Mouse (Mus musculus) liver, embryonic 12.5 days (tissue): Measurements from ENCODE around the gene Snx25. TPM values are rescaled to one million over a fixed set of nuclear protein-coding genes. Genes with fewer than 3 reads are reported as not detected.

Source experiments
- ATAC-seq: fragments of 200-750 bp; cut with Nextera tagmentation; 2 replicates; pipeline ENCODE4 v1.8.0; 2017; ENCODE audit warnings: moderate number of reproducible peaks, mild to moderate bottlenecking, moderate library complexity
- H3K27ac ChIP-seq: fragments of 300-500 bp; sonication (generic); 2 replicates; pipeline ENCODE4 v1.5.1; 2016; ENCODE audit warnings: mild to moderate bottlenecking
- H3K27me3 ChIP-seq: fragments of 300-500 bp; sonication (generic); replicated peaks from 2 replicates; pipeline ENCODE4 v1.6.1; 2016; ENCODE audit warnings: mild to moderate bottlenecking, moderate library complexity
- H3K36me3 ChIP-seq: fragments of 300-500 bp; sonication (generic); 2 replicates; pipeline ENCODE4 v1.6.1; 2016; ENCODE audit warnings: mild to moderate bottlenecking, moderate library complexity
- H3K4me1 ChIP-seq: fragments of 300-500 bp; sonication (generic); 2 replicates; pipeline ENCODE4 v1.6.1; 2016
- H3K4me2 ChIP-seq: fragments of 300-500 bp; sonication (generic); 2 replicates; pipeline ENCODE4 v1.6.1; 2016; ENCODE audit warnings: mild to moderate bottlenecking, moderate library complexity
- H3K4me3 ChIP-seq: fragments of 300-500 bp; sonication (generic); 2 replicates; pipeline ENCODE4 v1.5.1; 2016; ENCODE audit warnings: mild to moderate bottlenecking, moderate library complexity
- H3K9ac ChIP-seq: fragments of 300-500 bp; sonication (generic); 2 replicates; pipeline ENCODE4 v1.6.1; 2016; ENCODE audit warnings: mild to moderate bottlenecking, moderate library complexity
- H3K9me3 ChIP-seq: fragments of 300-500 bp; sonication (generic); replicated peaks from 2 replicates; pipeline ENCODE4 v1.6.1; 2016; ENCODE audit warnings: mild to moderate bottlenecking, moderate library complexity
- WGBS: fragments of 180-500 bp; shearing (Covaris S2); methylation state at CpG from one replicate; pipeline ENCODE4 v1.1.7; 2016; ENCODE audit not compliant: insufficient replicate concordance; 5-methylcytosine and 5-hydroxymethylcytosine counted together
- polyA plus RNA-seq: library from polyadenylated mRNA; unstranded; fragments of >200 nt; fragmentation: Nextera tagmentation; extraction: Ambion mirVana; gene quantifications from 2 replicates; pipeline ENCODE4 v1.2.1, GENCODE M21; 2016

The Snx25 gene
- polyA plus RNA-seq, 1 experiment from 2014 or later: 6.2 TPM

DNA sequence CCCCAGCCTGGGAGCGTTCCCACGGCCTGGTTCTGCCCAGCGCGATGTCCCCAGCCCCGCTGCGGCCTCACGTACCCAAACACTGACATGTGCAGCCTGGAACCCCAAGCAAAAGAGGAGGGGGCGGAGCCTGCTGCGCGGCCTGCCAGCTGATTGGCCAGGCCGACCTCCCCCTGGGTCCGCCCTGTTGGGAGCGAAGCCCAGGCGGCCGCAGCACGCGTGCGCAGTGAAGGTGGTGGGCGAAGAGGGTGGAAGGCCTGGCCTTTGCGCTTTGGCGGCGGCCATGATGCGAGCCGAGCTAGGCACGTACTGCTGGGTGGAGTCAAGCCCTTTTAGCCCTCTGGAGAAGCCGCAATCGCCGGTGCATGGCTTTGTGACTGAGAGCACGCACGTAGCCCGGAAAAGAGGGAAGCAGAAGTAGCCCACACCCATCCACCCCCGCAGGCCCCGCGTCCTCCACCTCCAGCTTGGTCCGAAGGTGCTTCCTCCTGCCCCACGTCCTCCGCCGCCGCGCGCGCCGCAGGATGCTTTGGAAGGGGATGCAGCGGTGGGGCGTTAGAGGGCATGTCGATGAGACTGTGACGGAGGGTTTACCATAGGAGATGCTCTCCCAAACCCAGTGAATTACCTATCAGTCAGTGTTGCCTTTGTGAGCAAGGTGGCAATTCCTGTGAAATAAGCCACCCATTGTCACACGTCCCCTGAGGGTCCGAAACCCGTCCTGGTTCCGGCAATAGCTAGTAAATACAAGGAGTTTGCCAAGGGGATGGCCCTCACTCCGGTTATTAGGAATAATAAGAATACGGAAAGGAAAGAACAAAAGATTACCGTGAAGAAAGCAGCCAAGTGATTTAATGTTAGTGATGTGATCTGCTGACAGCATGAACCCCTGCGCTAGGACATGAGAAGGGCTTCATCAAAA lies 151.9 kb downstream of the Snx25 start:
- peak; percentile 99 for ATAC-seq
- WGBS: 7% methylated on average over 55 of the region's 55 CpGs
- Histone ChIP-seq H3K4me3 (peak overlapping the region; percentile 71), H3K27ac (peak overlapping the region; percentile 92), H3K36me3 (peaks cover 25% of the 10 kb centered on the region), H3K9me3 (no peaks in the 10 kb centered on the region), H3K4me2 (peak overlapping the region; percentile 77), H3K9ac (peak overlapping the region; percentile 80), H3K4me1 (peaks cover 19% of the 10 kb centered on the region), H3K27me3 (no peaks in the 10 kb centered on the region)

DNA sequence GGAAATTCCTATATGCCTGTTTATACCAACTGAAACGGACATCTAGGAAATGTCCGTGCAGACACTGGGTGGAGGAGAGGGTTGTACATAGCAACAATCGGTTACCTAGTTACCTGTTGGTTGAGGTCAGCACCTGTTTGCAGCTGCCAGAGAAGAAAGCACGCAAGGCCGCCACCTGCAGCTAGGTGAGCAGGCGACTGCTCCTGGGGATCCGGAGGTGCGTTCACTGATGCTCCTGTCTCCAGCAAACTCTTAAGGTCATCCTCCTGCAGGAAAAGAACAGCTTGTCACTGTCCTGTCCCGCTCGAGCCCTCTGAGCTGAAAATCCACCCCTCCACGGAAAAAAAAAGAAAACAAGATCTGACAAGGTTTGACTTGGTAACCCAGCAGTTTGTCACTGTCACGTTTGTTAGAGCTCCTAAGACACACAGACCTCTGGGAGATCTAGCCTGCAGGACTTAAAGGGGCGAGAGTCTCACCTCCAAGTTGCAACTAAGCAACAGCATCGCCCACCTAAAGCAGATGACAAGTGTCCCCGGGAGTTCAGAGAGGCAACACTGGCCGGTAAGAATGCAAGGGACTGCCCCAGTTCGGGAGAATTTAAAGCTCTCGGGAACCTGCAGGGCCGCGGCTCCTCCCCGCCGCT lies 152.7 kb downstream of the Snx25 start, which contains the start of gene Lrp2bp:
Gene Lrp2bp (plus strand): TSS at position 166 of the 646 bp plus-strand sequence.
- H3K4me1 ChIP-seq: peaks cover 19% of the 10 kb centered on the region
- H3K4me2 ChIP-seq: peak within 1 kb of the TSS; percentile 77
- WGBS: 5% methylated on average over 22 of the region's 22 CpGs
- peak within 1 kb of the TSS; percentile 92 for H3K27ac ChIP-seq
- peak within 1 kb of the TSS; percentile 71 for H3K4me3 ChIP-seq
- H3K9me3 ChIP-seq: no peaks in the 10 kb centered on the region
- ATAC-seq: no peak
- peak within 1 kb of the TSS; percentile 80 for H3K9ac ChIP-seq
- H3K36me3 ChIP-seq: peaks cover 26% of the 10 kb centered on the region
- no peaks in the 10 kb centered on the region for H3K27me3 ChIP-seq

DNA sequence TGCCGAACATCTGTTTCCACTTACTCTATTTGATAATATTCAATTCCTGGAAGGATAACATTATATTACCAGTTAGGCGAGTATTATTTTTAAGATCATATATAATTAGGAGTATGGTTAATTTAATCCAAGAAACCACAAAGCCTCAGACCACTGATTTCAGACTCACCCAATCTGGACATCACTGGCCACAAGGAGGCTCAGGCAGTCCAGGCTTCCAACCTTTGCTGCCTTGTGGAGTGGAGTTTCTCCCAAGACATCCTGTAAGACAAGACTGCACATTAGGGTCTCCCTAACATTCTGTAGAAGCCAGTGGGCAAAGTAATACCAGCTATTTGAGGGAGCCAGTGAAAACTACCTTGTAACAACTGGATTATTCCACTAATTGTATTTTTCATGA lies 153.7 kb downstream of the Snx25 start:
- Histone ChIP-seq H3K27me3 (no peaks in the 10 kb centered on the region), H3K9ac (no peak overlapping the region), H3K9me3 (no peaks in the 10 kb centered on the region), H3K4me1 (peaks cover 19% of the 10 kb centered on the region), H3K36me3 (peaks cover 36% of the 10 kb centered on the region), H3K4me2 (peak overlapping the region; percentile 77), H3K4me3 (no peak overlapping the region), H3K27ac (no peak overlapping the region)
- ATAC-seq: no peak
- 64% methylated on average over 2 of the region's 2 CpGs for WGBS

DNA sequence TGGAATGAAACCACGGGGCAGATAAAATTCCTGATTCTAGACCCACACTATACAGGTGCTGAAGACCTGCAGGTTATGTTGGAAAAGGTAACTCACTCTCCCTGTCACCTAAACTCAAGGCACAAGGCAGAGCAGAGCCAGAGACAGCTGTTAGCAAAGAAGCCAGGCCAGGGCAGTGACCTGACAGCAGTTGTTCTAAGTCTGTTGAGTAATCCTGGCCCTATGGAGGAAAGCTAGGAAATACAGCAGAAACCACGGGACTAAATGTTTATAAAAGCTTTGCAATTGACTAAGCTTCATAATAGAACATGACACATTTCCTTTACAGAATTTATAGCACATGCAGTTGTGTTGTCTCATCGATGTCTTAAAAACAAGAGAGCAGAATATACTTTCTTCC lies 156.4 kb downstream of the Snx25 start:
- Histone ChIP-seq H3K9ac (no peak overlapping the region), H3K27me3 (no peaks in the 10 kb centered on the region), H3K4me2 (no peak overlapping the region), H3K4me3 (no peak overlapping the region), H3K4me1 (peaks cover 16% of the 10 kb centered on the region), H3K27ac (no peak overlapping the region), H3K9me3 (no peaks in the 10 kb centered on the region), H3K36me3 (peaks cover 53% of the 10 kb centered on the region)
- no peak for ATAC-seq
- 78% methylated on average over 3 of the region's 3 CpGs for WGBS

DNA sequence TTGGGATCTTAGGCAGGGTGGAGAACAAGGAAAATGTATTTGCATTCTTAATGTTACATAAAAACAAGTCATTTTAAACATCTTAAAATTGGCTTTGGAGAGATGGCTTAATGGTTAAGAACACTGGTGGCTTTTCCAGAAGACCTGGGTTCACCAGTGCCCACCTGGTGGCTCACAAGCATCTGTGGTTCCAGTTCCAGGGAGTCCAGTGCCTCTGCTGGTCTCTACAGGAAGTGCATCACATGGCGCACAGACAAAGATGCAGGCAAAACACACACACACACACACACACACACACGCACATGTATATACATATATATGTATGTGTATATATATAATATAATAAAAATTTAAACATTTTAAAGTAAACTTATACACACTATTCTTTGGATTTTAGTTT lies 157.8 kb downstream of the Snx25 start:
- no peak overlapping the region for H3K4me3 ChIP-seq
- H3K4me2 ChIP-seq: no peak overlapping the region
- no peak overlapping the region for H3K27ac ChIP-seq
- ATAC-seq: no peak
- H3K36me3 ChIP-seq: peaks cover 61% of the 10 kb centered on the region
- H3K27me3 ChIP-seq: no peaks in the 10 kb centered on the region
- WGBS: 78% methylated on average over 2 of the region's 2 CpGs
- H3K9ac ChIP-seq: no peak overlapping the region
- peaks cover 8% of the 10 kb centered on the region for H3K4me1 ChIP-seq
- no peaks in the 10 kb centered on the region for H3K9me3 ChIP-seq

DNA sequence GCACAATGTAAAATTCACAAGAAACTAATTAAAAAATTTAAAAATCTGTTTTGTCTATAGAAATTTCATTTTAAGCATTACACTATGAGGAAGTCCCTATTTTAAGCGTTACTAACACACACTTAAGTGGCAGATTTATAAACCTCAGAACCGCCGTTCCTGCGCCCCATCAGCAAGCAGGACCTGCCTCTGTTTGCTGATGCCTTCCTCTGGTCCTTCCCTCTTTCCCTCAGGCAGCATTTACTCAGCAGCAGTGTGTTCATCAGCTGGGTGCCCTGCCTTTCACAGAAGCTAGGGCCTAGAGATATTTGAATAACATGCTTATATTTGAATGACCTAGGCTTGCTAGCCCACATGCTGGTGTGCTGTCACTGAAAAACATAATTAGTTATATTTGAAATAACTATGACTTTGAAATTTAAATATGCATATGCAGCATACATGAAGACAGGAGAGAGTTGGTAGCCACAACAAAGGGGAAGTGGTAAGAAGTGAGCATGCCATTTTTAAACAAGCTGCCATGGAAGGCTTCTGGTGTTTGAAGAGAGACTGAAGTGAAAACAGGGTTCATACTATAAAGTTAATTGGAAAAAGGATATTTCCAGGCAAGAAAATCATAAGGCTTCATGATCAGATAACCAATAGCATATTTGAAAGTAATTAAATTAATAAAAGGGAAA lies 161.2 kb downstream of the Snx25 start:
- Histone ChIP-seq H3K9ac (no peak overlapping the region), H3K9me3 (no peaks in the 10 kb centered on the region), H3K4me1 (peaks cover 7% of the 10 kb centered on the region; the same call in 1 of the 2 replicates), H3K4me3 (no peak overlapping the region), H3K4me2 (no peak overlapping the region), H3K36me3 (peaks cover 66% of the 10 kb centered on the region), H3K27me3 (no peaks in the 10 kb centered on the region), H3K27ac (no peak overlapping the region)
- no peak for ATAC-seq
- 64% methylated on average over 4 of the region's 4 CpGs for WGBS

DNA sequence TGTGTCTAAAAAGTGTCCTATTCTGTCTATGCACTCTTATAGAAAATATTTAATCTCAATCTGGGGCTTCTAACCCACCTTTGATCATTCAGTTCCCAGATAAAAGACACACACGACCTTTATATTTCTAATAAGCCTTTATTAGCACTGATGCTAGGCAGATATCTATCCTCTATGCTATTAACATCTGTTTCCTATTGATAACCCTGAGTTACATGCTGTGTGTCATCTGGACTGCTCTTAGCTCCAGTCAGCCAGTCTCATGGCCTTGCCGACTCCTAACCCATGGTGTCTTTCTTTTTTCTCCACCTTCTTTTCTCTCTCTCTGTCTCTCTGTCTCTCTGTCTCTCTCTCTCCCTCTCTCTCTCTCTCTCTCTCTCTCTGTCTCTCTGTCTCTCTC lies 163.8 kb downstream of the Snx25 start:
- ATAC-seq: peak; percentile 70
- WGBS: 26% methylated on average over 2 of the region's 2 CpGs

DNA sequence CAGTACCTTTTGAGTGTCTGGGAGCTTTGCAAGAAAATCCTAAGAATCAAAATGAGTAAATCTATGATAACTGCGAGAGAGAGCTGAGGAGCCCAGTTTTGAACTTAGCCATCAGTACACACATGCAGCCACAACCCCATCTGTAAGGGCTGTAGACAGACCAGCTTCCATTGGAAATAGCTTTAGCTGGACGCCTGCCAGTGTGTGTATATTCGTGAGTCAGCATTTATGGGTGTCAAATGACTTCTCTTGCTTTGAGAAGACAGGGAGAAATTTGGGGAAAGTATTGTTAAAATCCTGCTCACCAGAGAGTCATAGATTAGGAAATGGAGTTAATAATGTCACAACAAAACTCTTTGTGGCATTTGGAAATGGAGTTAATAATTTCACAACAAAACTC lies 165.3 kb downstream of the Snx25 start:
- no peak for ATAC-seq
- H3K4me3 ChIP-seq: no peak overlapping the region
- 78% methylated on average over 3 of the region's 3 CpGs for WGBS
- no peak overlapping the region for H3K27ac ChIP-seq
- no peak overlapping the region for H3K9ac ChIP-seq
- no peaks in the 10 kb centered on the region for H3K27me3 ChIP-seq
- no peak overlapping the region for H3K4me2 ChIP-seq
- peaks cover 79% of the 10 kb centered on the region for H3K36me3 ChIP-seq
- H3K9me3 ChIP-seq: no peaks in the 10 kb centered on the region
- H3K4me1 ChIP-seq: peaks cover 7% of the 10 kb centered on the region; the same call in 1 of the 2 replicates

More for the DNA sequence above, 163.8 kb downstream of the Snx25 start:
- H3K27ac ChIP-seq: no peak overlapping the region
- 0 out of 2 replicates have a peak overlapping the region, but pooled peaks have one; percentile 29 for H3K9ac ChIP-seq
- H3K9me3 ChIP-seq: no peaks in the 10 kb centered on the region
- H3K4me3 ChIP-seq: no peak overlapping the region
- H3K4me2 ChIP-seq: no peak overlapping the region
- peaks cover 70% of the 10 kb centered on the region for H3K36me3 ChIP-seq
- no peaks in the 10 kb centered on the region for H3K27me3 ChIP-seq
- peaks cover 7% of the 10 kb centered on the region; the same call in 1 of the 2 replicates for H3K4me1 ChIP-seq

Other genes starting within 250 kb of the Snx25 start
- not detected in 2 replicates for gene Ccdc110, start 217.5 kb downstream of the Snx25 start, polyA plus RNA-seq
- gene 1700029J07Rik, start 176.9 kb downstream of the Snx25 start, polyA plus RNA-seq: 1.1 and 1.2 TPM in 2 replicates
- 38.3 and 45.4 TPM in 2 replicates for gene Ufsp2, start 176.6 kb downstream of the Snx25 start, polyA plus RNA-seq
- gene Lrp2bp, start 152.9 kb downstream of the Snx25 start, polyA plus RNA-seq: 0.16 TPM in 1 of 2 replicates, not detected in the other
- gene Ankrd37, start 146.5 kb downstream of the Snx25 start, polyA plus RNA-seq: 8.8 and 9.6 TPM in 2 replicates
- gene Cfap97, start 388 bp downstream of the Snx25 start, polyA plus RNA-seq: 12.1 and 12.5 TPM in 2 replicates
- gene Slc25a4, start 59.1 kb upstream of the Snx25 start, polyA plus RNA-seq: 144 and 148 TPM in 2 replicates
- not detected in 2 replicates for gene Helt, start 142.5 kb upstream of the Snx25 start, polyA plus RNA-seq